Comparison of ENCODE assay signal across 14 mouse cellular contexts in genomic region chr2:102663339-102663738, GRCm38 (mm10). TPM values are rescaled to one million over a fixed set of nuclear protein-coding genes. Genes with fewer than 3 reads are reported as not detected.
A peak's percentile ranks its signal among the peaks of the same experiment; 100 is the strongest.
DNase-seq lines count a peak whose midpoint lies in the region; ATAC-seq and TF ChIP-seq lines count a peak whose summit lies in the region.
"Had no signal": no experiment of that assay in that cellular context is flagged by ENCODE, and none has a peak within 500 bp of the region (broad histone marks: within the 10 kb centered on the region; RNA-seq: fewer than 3 reads in every experiment).

No protein-coding gene starts in this region.

- no peaks in the 10 kb centered on the region for H3K9me3 ChIP-seq in forebrain, postnatal 0 days (ENCODE audit: low read length)
- no peaks in the 10 kb centered on the region for H3K9me3 ChIP-seq in midbrain, embryonic 13.5 days
- H3K9me3 ChIP-seq: embryonic facial prominence, embryonic 15.5 days had no signal

- peaks cover 21% of the 10 kb centered on the region for H3K4me1 ChIP-seq in forebrain, postnatal 0 days (ENCODE audit: insufficient read depth)
- H3K4me1 ChIP-seq in midbrain, embryonic 13.5 days (replicated peaks): peaks cover 56% of the 10 kb centered on the region

- peak overlapping the region; percentile 29; the same call in 1 of the 2 replicates for H3K27ac ChIP-seq in forebrain, postnatal 0 days (ENCODE audit: low read depth, low read length)
- H3K27ac ChIP-seq in midbrain, embryonic 13.5 days: peak overlapping the region; percentile 87
- H3K27ac ChIP-seq: embryonic facial prominence, embryonic 15.5 days had no signal

- H3K27me3 ChIP-seq in forebrain, postnatal 0 days (ENCODE audit: insufficient read depth, low read length): no peaks in the 10 kb centered on the region; the same call in 1 of the 2 replicates
- H3K27me3 ChIP-seq in midbrain, embryonic 13.5 days: no peaks in the 10 kb centered on the region

- no peaks in the 10 kb centered on the region for H3K36me3 ChIP-seq in forebrain, postnatal 0 days (ENCODE audit: insufficient read depth)
- H3K36me3 ChIP-seq in midbrain, embryonic 13.5 days: no peaks in the 10 kb centered on the region
- H3K36me3 ChIP-seq: embryonic facial prominence, embryonic 15.5 days had no signal

- peak overlapping the region; percentile 33; the same call in 1 of the 2 replicates for H3K9ac ChIP-seq in forebrain, postnatal 0 days
- peak overlapping the region; percentile 39 for H3K9ac ChIP-seq in midbrain, embryonic 13.5 days (replicated peaks)
- H3K9ac ChIP-seq: embryonic facial prominence, embryonic 15.5 days; liver, postnatal 0 days had no signal

- peak overlapping the region; percentile 88 for H3K4me2 ChIP-seq in forebrain, postnatal 0 days (ENCODE audit: low read depth)
- peak overlapping the region; percentile 84 for H3K4me2 ChIP-seq in midbrain, embryonic 13.5 days (replicated peaks)
- H3K4me2 ChIP-seq: embryonic facial prominence, embryonic 15.5 days had no signal

- ATAC-seq in forebrain, postnatal 0 days: peak; percentile 14; the same call in 1 of the 2 replicates
- ATAC-seq in midbrain, embryonic 13.5 days: peak; percentile 26; the same call in 1 of the 2 replicates
- ATAC-seq: liver, postnatal 0 days had no signal

- no peak for TF ChIP-seq CTCF in brain, embryonic 14.5 days (IDR thresholded peaks at IDR 0.05; ENCODE audit: borderline replicate concordance, extremely low read depth, insufficient read depth, insufficient read length)
- TF ChIP-seq CTCF in forebrain, postnatal 0 days (IDR thresholded peaks at IDR 0.05; ENCODE audit: low read depth): no peak

- peak; percentile 22 for DNase-seq in embryo, embryonic 10 days (ENCODE audit: low spot score)
- DNase-seq in embryo, embryonic 9.5 days (ENCODE audit: extremely low spot score): no peak
- peak; percentile 81 for DNase-seq in brain, embryonic 14.5 days (ENCODE audit: low read depth)
- DNase-seq in forebrain, postnatal 0 days: peak; percentile 46
- DNase-seq in thymus, postnatal 4 days: no peak
- no peak for DNase-seq in cerebellum, adult 18-20 months
- DNase-seq in ovary, adult 18-20 months (ENCODE audit: low spot score): no peak
- DNase-seq: cerebellum, adult 8-10 months; kidney, adult 8-10 months; liver, postnatal 0 days; thymus, postnatal 14 days had no signal

- H3K4me3 ChIP-seq in forebrain, postnatal 0 days (ENCODE audit: low read depth, low read length): peak overlapping the region; percentile 9; the same call in 1 of the 2 replicates
- peak overlapping the region; percentile 75 for H3K4me3 ChIP-seq in midbrain, embryonic 13.5 days (replicated peaks)
- H3K4me3 ChIP-seq: embryonic facial prominence, embryonic 15.5 days had no signal

- 2% methylated on average over 6 of the region's 6 CpGs for WGBS in forebrain, postnatal 0 days
- 2% methylated on average over 6 of the region's 6 CpGs for WGBS in midbrain, embryonic 13.5 days

- no peak for TF ChIP-seq POLR2A in brain, embryonic 14.5 days (IDR thresholded peaks at IDR 0.05; ENCODE audit: borderline replicate concordance, extremely low read depth, insufficient read depth, insufficient read length, poor library complexity, severe bottlenecking)

RNA-seq across cellular contexts. Expression of gene Slc1a2, which starts 4.9 kb away (rescaled TPM):
- polyA plus RNA-seq in brain, embryonic 14.5 days (2012; rRNA removed): 27.1 and 46.2 TPM in 2 replicates
- 77.1 and 82.0 TPM in 2 replicates for total RNA-seq in forebrain, postnatal 0 days (2014; rRNA removed)
- 8.0 and 18.4 TPM in 2 replicates for polyA plus RNA-seq in forebrain, postnatal 0 days (2015; fragmentation: Nextera tagmentation; extraction: Ambion mirVana)
- 20.5 and 26.1 TPM in 2 replicates for polyA plus RNA-seq in midbrain, embryonic 13.5 days (2015; fragmentation: Nextera tagmentation; extraction: Ambion mirVana)
- total RNA-seq: monocyte, adult 5-6 weeks had no signal

Comparison
In these comparisons a context has a peak if more than half of its experiments do, and no peak if none do; other contexts are left out.
1. DNase-seq: peak in embryo, embryonic 10 days (single experiment), brain, embryonic 14.5 days (single experiment) and forebrain, postnatal 0 days (single experiment); none in embryo, embryonic 9.5 days (single experiment), thymus, postnatal 4 days (single experiment), cerebellum, adult 18-20 months (0 of 2) and ovary, adult 18-20 months (single experiment).